Mouse (Mus musculus): ENCODE data around the gene Fbxo28.

- no peak for TF ChIP-seq E2F4 (IDR thresholded peaks at IDR 0.05; ENCODE audit: borderline replicate concordance, low read depth, low read length)
- no peak for TF ChIP-seq SIN3A (IDR thresholded peaks at IDR 0.05; ENCODE audit: low read length)
Measured at GRCm38 (mm10) chr1:182388729-182389128, 47.3 kb upstream of the Fbxo28 start.

Data from MEL (cell line).